Mouse (Mus musculus) bone marrow macrophage, adult 2 months (primary cell): ENCODE measurements around the gene Gm45837.
A peak's percentile ranks its signal among the peaks of the same experiment; 100 is the strongest.

Source experiments
- CTCF ChIP-seq: IDR thresholded peaks from 2 replicates; pipeline ENCODE4 v1.5.1; 2012; ENCODE audit warnings: low read depth, mild to moderate bottlenecking, low read length, moderate library complexity
- POLR2A ChIP-seq: IDR thresholded peaks from 2 replicates; pipeline ENCODE4 v1.6.1; 2012; ENCODE audit warnings: mild to moderate bottlenecking, low read depth, low read length, borderline replicate concordance

DNA sequence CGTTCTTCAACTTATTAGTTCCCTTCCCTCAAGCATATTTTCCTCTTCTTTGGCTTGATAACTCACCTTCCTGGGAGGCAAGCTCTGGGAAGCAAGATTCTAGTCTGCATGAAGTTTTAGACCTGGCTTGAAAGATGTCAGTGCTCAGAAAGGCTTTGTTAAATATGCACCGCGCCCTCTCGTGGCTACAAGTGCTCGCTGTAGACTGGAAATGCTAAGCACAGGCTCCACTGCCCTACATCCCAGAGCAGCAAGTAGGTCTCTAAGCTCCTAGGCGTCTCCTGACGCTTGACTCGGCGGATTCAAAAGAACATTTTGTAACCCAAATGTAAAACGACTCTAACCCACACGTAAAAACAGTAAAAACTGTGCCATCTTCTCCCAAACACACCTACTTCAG, 130.4 kb downstream of the Gm45837 start:
- TF ChIP-seq CTCF (peak; percentile 63), POLR2A (no peak)
